Mouse (Mus musculus) embryonic facial prominence, embryonic 14.5 days (tissue): ENCODE data around the gene Eif4e1b. TPM values are rescaled to one million over a fixed set of nuclear protein-coding genes. Genes with fewer than 3 reads are reported as not detected.

Experiments used
- ATAC-seq: fragments of 200-750 bp; cut with Nextera tagmentation; 2 replicates; pipeline ENCODE4 v1.8.0; 2017; ENCODE audit warnings: low read depth, moderate number of reproducible peaks, moderate TSS enrichment
- DNase-seq: peaks from one replicate; pipeline ENCODE4 v3.0.0-alpha.2; 2015; ENCODE audit warnings: low spot score
- H3K27ac ChIP-seq: fragments of 300-500 bp; sonication (generic); replicated peaks from 2 replicates; pipeline ENCODE4 v1.5.1; 2014; ENCODE audit warnings: low read depth, mild to moderate bottlenecking, low read length, moderate library complexity
- H3K27me3 ChIP-seq: fragments of 300-500 bp; sonication (generic); replicated peaks from 2 replicates; pipeline ENCODE4 v1.6.1; 2014; ENCODE audit warnings: low read length; ENCODE audit not compliant: control insufficient read depth, insufficient read depth
- H3K36me3 ChIP-seq: fragments of 300-500 bp; sonication (generic); 2 replicates; pipeline ENCODE4 v1.6.1; 2014; ENCODE audit warnings: low read length, mixed read lengths; ENCODE audit not compliant: control insufficient read depth, insufficient read depth
- H3K4me1 ChIP-seq: fragments of 300-500 bp; sonication (generic); 2 replicates; pipeline ENCODE4 v1.6.1; 2014; ENCODE audit warnings: antibody characterized with exemption, low read length; ENCODE audit not compliant: control insufficient read depth, insufficient read depth
- H3K4me2 ChIP-seq: fragments of 300-500 bp; sonication (generic); 2 replicates; pipeline ENCODE4 v1.6.1; 2014; ENCODE audit warnings: low read depth, mild to moderate bottlenecking, low read length, moderate library complexity, mixed read lengths
- H3K4me3 ChIP-seq: fragments of 300-500 bp; sonication (generic); 2 replicates; pipeline ENCODE4 v1.5.1; 2014; ENCODE audit warnings: low read depth, mild to moderate bottlenecking, low read length
- H3K9ac ChIP-seq: fragments of 300-500 bp; sonication (generic); 2 replicates; pipeline ENCODE4 v1.6.1; 2014; ENCODE audit warnings: low read depth, mild to moderate bottlenecking, low read length, moderate library complexity, mixed read lengths
- H3K9me3 ChIP-seq: fragments of 300-500 bp; sonication (generic); 2 replicates; pipeline ENCODE4 v1.6.1; 2016; ENCODE audit warnings: low read length; ENCODE audit not compliant: control insufficient read depth
- WGBS: fragments of 180-500 bp; shearing (Covaris S2); extraction: QIAGEN DNeasy Blood & Tissue Kit; methylation state at CpG from one replicate; pipeline ENCODE4 v1.1.7; 2014; 5-methylcytosine and 5-hydroxymethylcytosine counted together
- polyA plus RNA-seq: library from polyadenylated mRNA; unstranded; fragments of >200 nt; fragmentation: Nextera tagmentation; extraction: Ambion mirVana; gene quantifications from 2 replicates; pipeline ENCODE4 v1.2.1, GENCODE M21; 2014

The Eif4e1b gene
- polyA plus RNA-seq, 1 experiment from 2014 or later = not detected

DNA sequence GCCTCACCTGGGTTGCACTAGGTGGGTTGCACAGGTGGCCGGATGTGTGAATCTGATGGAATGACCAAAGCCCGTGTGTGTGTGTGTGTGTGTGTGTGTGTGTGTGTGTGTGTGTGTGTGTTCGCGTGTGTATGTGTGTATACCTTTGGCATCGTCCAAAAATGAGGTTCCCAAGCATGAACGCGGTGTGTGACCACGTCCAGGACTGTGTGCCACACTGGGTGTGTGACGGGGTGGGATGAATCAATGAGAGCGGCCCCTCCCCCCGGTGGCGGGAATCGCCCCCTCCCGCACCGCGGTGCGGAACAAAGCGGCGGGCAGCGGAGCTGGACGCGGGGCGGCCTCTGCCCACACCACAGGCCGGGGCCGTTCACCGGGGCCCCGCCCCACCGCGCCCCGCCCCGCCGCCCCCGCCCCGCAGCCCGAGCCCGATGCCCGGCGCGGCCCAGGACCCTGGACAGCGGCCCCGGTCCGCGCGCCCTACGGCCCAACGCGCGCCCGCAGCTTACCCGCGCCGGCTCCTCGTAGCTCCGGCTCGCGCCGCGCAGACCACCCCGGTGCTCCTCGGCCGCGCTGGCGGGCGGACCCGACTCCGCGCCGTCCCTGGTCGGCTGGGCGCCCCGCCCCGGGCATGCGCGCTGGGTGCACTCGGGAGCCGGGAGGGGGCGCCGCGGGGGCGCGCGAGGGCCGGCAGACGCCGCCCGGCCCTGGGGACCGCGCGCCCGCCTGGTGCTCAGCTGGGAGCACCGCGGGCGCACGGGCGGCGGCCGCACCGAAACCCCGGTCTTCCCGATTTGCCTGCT, 34.5 kb upstream of the Eif4e1b start:
- Histone ChIP-seq H3K36me3 (no peaks in the 10 kb centered on the region), H3K4me3 (peak overlapping the region; percentile 54), H3K4me2 (peak overlapping the region; percentile 92), H3K27ac (no peak overlapping the region), H3K9ac (peak overlapping the region; percentile 46), H3K27me3 (peaks cover 33% of the 10 kb centered on the region), H3K4me1 (peaks cover 10% of the 10 kb centered on the region), H3K9me3 (no peaks in the 10 kb centered on the region)
- ATAC-seq = peak; percentile 87
- WGBS = 9% methylated on average over 4 of the region's 100 CpGs
- peak; percentile 69 for DNase-seq

DNA sequence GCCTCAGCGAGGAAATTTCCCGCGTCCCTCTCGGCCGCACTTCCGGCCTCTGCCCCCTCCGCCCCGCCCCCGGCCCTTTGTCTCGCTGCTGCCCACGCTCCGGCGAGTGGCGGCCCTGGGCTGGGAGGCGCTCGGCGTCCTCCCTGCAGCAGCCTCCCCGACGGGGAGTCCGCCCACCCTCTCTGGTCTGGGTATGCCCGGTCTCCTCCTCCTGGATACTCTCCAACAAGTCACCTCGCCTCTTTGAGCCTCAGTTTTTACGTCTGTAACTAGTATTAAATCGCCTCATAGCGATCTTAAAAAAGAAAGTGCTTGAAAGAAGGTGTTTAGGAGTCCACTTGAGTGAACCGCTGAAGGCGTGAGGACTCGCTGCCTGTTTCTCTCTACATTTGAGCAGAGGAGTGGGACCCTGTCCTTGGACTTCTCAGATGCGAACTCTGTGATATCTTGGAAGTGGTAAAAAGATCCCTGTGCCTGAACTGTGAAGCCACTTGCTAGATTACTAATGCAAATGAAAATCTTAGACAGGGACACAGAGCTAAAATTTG, 33.9 kb upstream of the Eif4e1b start, which contains the start of gene Gprin1:
Gene Gprin1, minus strand, starts transcription at position 11 of the 548 bp plus-strand sequence.
- peak; percentile 60 for ATAC-seq
- Histone ChIP-seq H3K9me3 (no peaks in the 10 kb centered on the region), H3K9ac (peak within 1 kb of the TSS; percentile 46), H3K4me3 (peak within 1 kb of the TSS; percentile 54), H3K4me1 (peaks cover 10% of the 10 kb centered on the region), H3K36me3 (no peaks in the 10 kb centered on the region), H3K4me2 (peak within 1 kb of the TSS; percentile 92), H3K27ac (no peak within 1 kb of the TSS), H3K27me3 (peaks cover 36% of the 10 kb centered on the region)
- WGBS = 3% methylated on average over 22 of the region's 29 CpGs
- DNase-seq = peak; percentile 17

- Histone ChIP-seq H3K4me2 (no peak overlapping the region), H3K36me3 (no peaks in the 10 kb centered on the region), H3K4me1 (peaks cover 10% of the 10 kb centered on the region), H3K27ac (no peak overlapping the region), H3K27me3 (peaks cover 39% of the 10 kb centered on the region), H3K4me3 (no peak overlapping the region), H3K9me3 (no peaks in the 10 kb centered on the region), H3K9ac (no peak overlapping the region)
- ATAC-seq (no peak), DNase-seq (no peak)
- 2% methylated on average over 8 of the region's 8 CpGs for WGBS
Measured at GRCm38 (mm10) chr13:54750699-54751098, 33.1 kb upstream of the Eif4e1b start.

DNA sequence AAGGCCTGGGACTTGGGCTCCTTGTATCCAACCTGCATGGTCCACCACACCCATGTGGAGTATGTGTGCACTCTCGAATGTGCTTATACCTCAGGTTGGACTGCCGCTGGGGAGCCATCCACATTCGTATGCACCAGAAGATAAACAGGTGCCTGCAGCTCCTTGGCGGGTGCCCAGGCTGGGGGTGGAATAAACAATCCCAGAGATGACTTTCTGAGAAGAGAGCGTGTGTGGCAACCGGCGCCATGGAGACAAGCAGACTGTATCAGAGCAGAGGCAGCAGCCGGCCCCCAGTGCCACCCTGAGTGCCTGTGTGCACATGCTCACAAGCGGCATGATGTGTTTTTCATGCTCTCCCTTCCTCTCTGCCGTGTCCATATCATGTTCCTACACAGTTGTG, 31.1 kb upstream of the Eif4e1b start:
- Histone ChIP-seq H3K4me1 (peaks cover 12% of the 10 kb centered on the region), H3K36me3 (no peaks in the 10 kb centered on the region), H3K4me3 (no peak overlapping the region), H3K9ac (no peak overlapping the region), H3K27me3 (peaks cover 40% of the 10 kb centered on the region), H3K9me3 (no peaks in the 10 kb centered on the region), H3K27ac (no peak overlapping the region), H3K4me2 (no peak overlapping the region)
- DNase-seq (no peak), ATAC-seq (no peak)
- whole genome bisulfite sequencing = 65% methylated on average over 10 of the region's 10 CpGs

DNA sequence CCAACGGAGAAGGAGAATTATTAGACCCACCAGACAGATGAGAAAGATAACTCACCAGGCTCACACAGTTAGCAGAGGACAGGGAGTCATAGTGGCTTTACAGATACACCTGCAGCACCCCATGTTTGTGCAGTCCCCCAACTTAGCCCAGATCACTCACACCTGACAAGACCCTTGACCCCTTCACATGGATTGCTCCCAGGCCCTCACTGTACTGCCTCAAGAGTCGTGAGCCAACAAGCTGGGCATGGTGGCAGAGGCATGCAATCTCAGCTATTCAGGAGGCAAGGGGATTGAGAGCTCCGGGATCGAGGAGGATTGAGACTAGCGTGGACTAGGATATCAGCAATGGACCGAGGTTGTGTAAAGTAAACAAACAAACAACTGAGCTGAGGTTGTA, 30.1 kb upstream of the Eif4e1b start:
- Histone ChIP-seq H3K4me2 (no peak overlapping the region), H3K9me3 (no peaks in the 10 kb centered on the region), H3K4me1 (peaks cover 15% of the 10 kb centered on the region), H3K9ac (no peak overlapping the region), H3K36me3 (no peaks in the 10 kb centered on the region), H3K27me3 (peaks cover 32% of the 10 kb centered on the region), H3K27ac (no peak overlapping the region), H3K4me3 (no peak overlapping the region)
- 58% methylated on average over 6 of the region's 6 CpGs for WGBS
- ATAC-seq (no peak), DNase-seq (no peak)

GRCm38 (mm10) chr13:54754169-54755080, 29.4 kb upstream of the Eif4e1b start:
- 47% methylated on average over 12 of the region's 12 CpGs for WGBS
- H3K27me3 ChIP-seq = peaks cover 33% of the 10 kb centered on the region
- ATAC-seq = no peak

GRCm38 (mm10) chr13:54755201-54755830, 28.5 kb upstream of the Eif4e1b start:
- no peak overlapping the region for H3K4me3 ChIP-seq
- H3K36me3 ChIP-seq = no peaks in the 10 kb centered on the region
- 27% methylated on average over 9 of the region's 9 CpGs for WGBS
- DNase-seq (no peak), ATAC-seq (no peak)
- H3K9me3 ChIP-seq = no peaks in the 10 kb centered on the region
- no peak overlapping the region for H3K9ac ChIP-seq
- peaks cover 32% of the 10 kb centered on the region for H3K27me3 ChIP-seq
- no peak overlapping the region for H3K27ac ChIP-seq
- no peak overlapping the region for H3K4me2 ChIP-seq
- peaks cover 11% of the 10 kb centered on the region for H3K4me1 ChIP-seq

More at GRCm38 (mm10) chr13:54754169-54755080, 29.4 kb upstream of the Eif4e1b start:
- no peak for DNase-seq
- Histone ChIP-seq H3K27ac (no peak overlapping the region), H3K4me2 (no peak overlapping the region), H3K9ac (no peak overlapping the region), H3K4me1 (peaks cover 13% of the 10 kb centered on the region), H3K36me3 (no peaks in the 10 kb centered on the region), H3K4me3 (no peak overlapping the region), H3K9me3 (no peaks in the 10 kb centered on the region)

DNA sequence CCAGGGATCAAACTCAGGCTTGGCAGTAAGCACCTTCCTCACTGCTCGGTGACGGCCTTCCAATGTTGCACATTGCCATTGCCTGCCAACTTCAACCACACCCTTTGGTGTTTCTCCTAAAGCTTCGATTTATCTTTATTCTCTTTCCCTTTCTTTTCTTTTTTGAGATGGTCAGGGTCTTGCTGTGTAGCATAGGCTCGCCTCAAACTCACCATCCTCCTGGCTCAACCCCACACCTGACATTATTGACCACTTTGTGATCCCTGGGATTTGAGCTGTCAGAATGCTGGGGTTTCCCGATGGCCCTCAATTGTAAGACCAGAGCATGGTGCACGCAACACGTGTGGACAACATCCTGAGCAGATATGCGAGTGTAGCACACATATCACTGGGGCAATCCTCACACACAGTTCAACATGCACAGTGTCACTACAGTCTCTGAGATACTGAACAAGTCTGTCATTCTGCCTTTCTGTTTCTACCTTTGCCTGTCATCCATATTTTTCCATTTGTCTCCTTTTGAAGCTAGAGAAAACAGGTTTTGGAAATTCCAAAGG, 27.6 kb upstream of the Eif4e1b start:
- no peaks in the 10 kb centered on the region for H3K36me3 ChIP-seq
- no peak overlapping the region for H3K4me3 ChIP-seq
- no peak for DNase-seq
- H3K9me3 ChIP-seq = no peaks in the 10 kb centered on the region
- WGBS = 84% methylated on average over 8 of the region's 8 CpGs
- H3K27me3 ChIP-seq = peaks cover 28% of the 10 kb centered on the region
- no peak overlapping the region for H3K4me2 ChIP-seq
- ATAC-seq = no peak
- H3K4me1 ChIP-seq = peaks cover 11% of the 10 kb centered on the region
- no peak overlapping the region for H3K27ac ChIP-seq
- H3K9ac ChIP-seq = no peak overlapping the region
